Mouse (Mus musculus) midbrain, embryonic 16.5 days (tissue): ENCODE results near the gene Stxbp1. TPM values are rescaled to one million over a fixed set of nuclear protein-coding genes. Genes with fewer than 3 reads are reported as not detected.

Source experiments
- ATAC-seq: fragments of 200-750 bp; cut with Nextera tagmentation; 2 replicates; pipeline ENCODE4 v1.8.0; 2017; ENCODE audit warnings: moderate TSS enrichment
- H3K27ac ChIP-seq: fragments of 300-500 bp; sonication (generic); 2 replicates; pipeline ENCODE4 v1.5.1; 2014; ENCODE audit warnings: mild to moderate bottlenecking, low read length, mixed read lengths
- H3K27me3 ChIP-seq: fragments of 300-500 bp; sonication (generic); 2 replicates; pipeline ENCODE4 v1.6.1; 2014; ENCODE audit warnings: low read depth, low read length, mixed read lengths; ENCODE audit not compliant: control insufficient read depth, insufficient read depth
- H3K36me3 ChIP-seq: fragments of 300-500 bp; sonication (generic); 2 replicates; pipeline ENCODE4 v1.6.1; 2014; ENCODE audit warnings: mild to moderate bottlenecking, low read length, moderate library complexity, mixed read lengths; ENCODE audit not compliant: control insufficient read depth, insufficient read depth
- H3K4me1 ChIP-seq: fragments of 300-500 bp; sonication (generic); 2 replicates; pipeline ENCODE4 v1.6.1; 2014; ENCODE audit warnings: mild to moderate bottlenecking, low read length, mixed read lengths; ENCODE audit not compliant: control insufficient read depth, insufficient read depth
- H3K4me2 ChIP-seq: fragments of 300-500 bp; sonication (generic); 2 replicates; pipeline ENCODE4 v1.6.1; 2014; ENCODE audit warnings: mild to moderate bottlenecking, low read length, mixed read lengths
- H3K4me3 ChIP-seq: fragments of 300-500 bp; sonication (generic); 2 replicates; pipeline ENCODE4 v1.5.1; 2014; ENCODE audit warnings: low read depth, mild to moderate bottlenecking, low read length, moderate library complexity, mixed read lengths
- H3K9ac ChIP-seq: fragments of 300-500 bp; sonication (generic); 2 replicates; pipeline ENCODE4 v1.6.1; 2014; ENCODE audit warnings: low read depth, low read length, mixed read lengths
- H3K9me3 ChIP-seq: fragments of 300-500 bp; sonication (generic); replicated peaks from 2 replicates; pipeline ENCODE4 v1.6.1; 2014; ENCODE audit warnings: mild to moderate bottlenecking, low read length, mixed read lengths; ENCODE audit not compliant: control insufficient read depth, poor library complexity, severe bottlenecking
- WGBS: fragments of 180-500 bp; shearing (Covaris S2); extraction: QIAGEN DNeasy Blood & Tissue Kit; methylation state at CpG from one replicate; pipeline ENCODE4 v1.1.7; 2014; 5-methylcytosine and 5-hydroxymethylcytosine counted together
- polyA plus RNA-seq: library from polyadenylated mRNA; unstranded; fragments of >200 nt; fragmentation: Nextera tagmentation; extraction: Ambion mirVana; gene quantifications from 2 replicates; pipeline ENCODE4 v1.2.1, GENCODE M21; 2015

Stxbp1 gene
- polyA plus RNA-seq, 1 experiment from 2014 or later: 389 TPM

GRCm38 (mm10) chr2:32791297-32791696 lies 55.7 kb downstream of the Stxbp1 start:
- Histone ChIP-seq H3K9ac (no peak overlapping the region), H3K4me1 (no peaks in the 10 kb centered on the region), H3K27ac (no peak overlapping the region), H3K9me3 (no peaks in the 10 kb centered on the region), H3K27me3 (no peaks in the 10 kb centered on the region), H3K4me3 (no peak overlapping the region), H3K36me3 (peaks cover 39% of the 10 kb centered on the region), H3K4me2 (no peak overlapping the region)
- 78% methylated on average over 6 of the region's 6 CpGs for WGBS
- ATAC-seq: no peak

GRCm38 (mm10) chr2:32788581-32788980 lies 58.5 kb downstream of the Stxbp1 start:
- WGBS: 67% methylated on average over 2 of the region's 2 CpGs
- Histone ChIP-seq H3K27me3 (no peaks in the 10 kb centered on the region), H3K4me2 (no peak overlapping the region), H3K9ac (no peak overlapping the region), H3K9me3 (no peaks in the 10 kb centered on the region), H3K4me3 (no peak overlapping the region), H3K27ac (no peak overlapping the region), H3K36me3 (peaks cover 16% of the 10 kb centered on the region), H3K4me1 (no peaks in the 10 kb centered on the region)
- ATAC-seq: no peak

GRCm38 (mm10) chr2:32787176-32787575 lies 59.9 kb downstream of the Stxbp1 start:
- Histone ChIP-seq H3K27me3 (no peaks in the 10 kb centered on the region), H3K4me3 (no peak overlapping the region), H3K36me3 (peaks cover 13% of the 10 kb centered on the region), H3K9me3 (no peaks in the 10 kb centered on the region), H3K9ac (no peak overlapping the region), H3K4me2 (no peak overlapping the region), H3K27ac (no peak overlapping the region), H3K4me1 (no peaks in the 10 kb centered on the region)
- WGBS: 61% methylated on average over 6 of the region's 6 CpGs
- no peak for ATAC-seq

- Histone ChIP-seq H3K27me3 (no peaks in the 10 kb centered on the region), H3K4me1 (no peaks in the 10 kb centered on the region), H3K4me3 (no peak within 1 kb of the TSS), H3K36me3 (peaks cover 4% of the 10 kb centered on the region), H3K4me2 (peak within 1 kb of the TSS; percentile 8), H3K9ac (no peak within 1 kb of the TSS), H3K27ac (0 out of 2 replicates have a peak within 1 kb of the TSS, but pooled peaks have one; percentile 43), H3K9me3 (no peaks in the 10 kb centered on the region)
- 72% methylated on average over 4 of the region's 4 CpGs for WGBS
- ATAC-seq: no peak
These were observed 62.9 kb downstream of the Stxbp1 start, which contains the start of gene Cfap157 for GRCm38 (mm10) chr2:32784048-32784681. Cfap157 (minus strand) TSS chr2:32784428.

GRCm38 (mm10) chr2:32781710-32782109 lies 65.3 kb downstream of the Stxbp1 start:
- 84% methylated on average over 6 of the region's 6 CpGs for WGBS
- no peak for ATAC-seq
- H3K27me3 ChIP-seq: no peaks in the 10 kb centered on the region

GRCm38 (mm10) chr2:32779714-32780113 lies 67.3 kb downstream of the Stxbp1 start:
- no peak overlapping the region for H3K4me2 ChIP-seq
- no peak overlapping the region for H3K9ac ChIP-seq
- H3K27me3 ChIP-seq: no peaks in the 10 kb centered on the region
- no peaks in the 10 kb centered on the region for H3K36me3 ChIP-seq
- peaks cover 14% of the 10 kb centered on the region for H3K4me1 ChIP-seq
- 91% methylated on average over 6 of the region's 6 CpGs for whole genome bisulfite sequencing
- no peak overlapping the region for H3K4me3 ChIP-seq
- no peaks in the 10 kb centered on the region for H3K9me3 ChIP-seq
- ATAC-seq: no peak
- H3K27ac ChIP-seq: no peak overlapping the region

More at GRCm38 (mm10) chr2:32781710-32782109, 65.3 kb downstream of the Stxbp1 start:
- H3K4me1 ChIP-seq: no peaks in the 10 kb centered on the region
- H3K36me3 ChIP-seq: no peaks in the 10 kb centered on the region
- H3K4me3 ChIP-seq: no peak overlapping the region
- no peak overlapping the region for H3K27ac ChIP-seq
- H3K4me2 ChIP-seq: no peak overlapping the region
- H3K9me3 ChIP-seq: no peaks in the 10 kb centered on the region
- H3K9ac ChIP-seq: no peak overlapping the region

GRCm38 (mm10) chr2:32779131-32779530 lies 67.9 kb downstream of the Stxbp1 start:
- Histone ChIP-seq H3K27ac (no peak overlapping the region), H3K4me3 (no peak overlapping the region), H3K36me3 (no peaks in the 10 kb centered on the region), H3K27me3 (no peaks in the 10 kb centered on the region), H3K9me3 (no peaks in the 10 kb centered on the region), H3K4me1 (peaks cover 14% of the 10 kb centered on the region), H3K4me2 (no peak overlapping the region), H3K9ac (no peak overlapping the region)
- no peak for ATAC-seq
- WGBS: 17% methylated on average over 8 of the region's 8 CpGs

GRCm38 (mm10) chr2:32778081-32778480 lies 69.0 kb downstream of the Stxbp1 start:
- ATAC-seq: no peak
- Histone ChIP-seq H3K4me1 (peaks cover 14% of the 10 kb centered on the region), H3K27ac (no peak overlapping the region), H3K4me2 (no peak overlapping the region), H3K27me3 (no peaks in the 10 kb centered on the region), H3K9ac (no peak overlapping the region), H3K4me3 (no peak overlapping the region), H3K36me3 (no peaks in the 10 kb centered on the region), H3K9me3 (no peaks in the 10 kb centered on the region)
- 93% methylated on average over 6 of the region's 6 CpGs for WGBS

DNA sequence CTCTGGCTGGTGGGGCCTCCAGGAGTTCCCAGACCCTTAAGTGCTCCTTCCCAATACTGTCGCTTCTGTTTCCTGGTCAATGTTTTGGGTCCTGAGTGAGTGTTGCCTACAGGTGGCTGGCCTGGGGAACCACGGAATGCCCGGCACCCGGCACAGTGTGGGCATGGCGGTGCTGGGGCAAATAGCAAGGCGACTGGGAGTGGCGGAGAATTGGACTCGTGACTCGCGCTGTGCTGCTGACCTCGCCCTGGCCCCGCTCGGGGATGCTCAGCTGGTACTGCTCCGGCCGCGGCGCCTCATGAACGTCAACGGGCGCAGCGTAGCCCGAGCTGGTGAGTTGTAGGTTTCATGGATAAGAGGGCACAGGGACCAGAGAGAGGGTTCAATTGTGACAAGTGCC lies 70.9 kb downstream of the Stxbp1 start:
- peak overlapping the region; percentile 63 for H3K9ac ChIP-seq
- 24% methylated on average over 22 of the region's 22 CpGs for WGBS

More for the DNA sequence above, 70.9 kb downstream of the Stxbp1 start:
- Histone ChIP-seq H3K9me3 (no peaks in the 10 kb centered on the region), H3K27ac (no peak overlapping the region), H3K4me1 (peaks cover 14% of the 10 kb centered on the region), H3K27me3 (no peaks in the 10 kb centered on the region), H3K36me3 (no peaks in the 10 kb centered on the region), H3K4me2 (peak overlapping the region; percentile 92), H3K4me3 (peak overlapping the region; percentile 70)
- ATAC-seq: no peak; the same call in 1 of the 2 replicates
